Mouse (Mus musculus) cerebral cortex, adult 2 months (tissue): ENCODE measurements around the gene Endod1.

Source experiments
- WGBS: fragments of 180-500 bp; shearing (Covaris S2); methylation state at CpG from one replicate; pipeline ENCODE4 v1.1.7; 2018; 5-methylcytosine and 5-hydroxymethylcytosine counted together

Gene Endod1

GRCm38 (mm10) chr9:14314477-14314876, 66.8 kb downstream of the Endod1 start:
- WGBS: 66% methylated on average over 7 of the region's 7 CpGs

GRCm38 (mm10) chr9:14313968-14314367, 67.3 kb downstream of the Endod1 start:
- WGBS: 60% methylated on average over 3 of the region's 3 CpGs

GRCm38 (mm10) chr9:14307341-14307740, 74.0 kb downstream of the Endod1 start:
- WGBS: 93% methylated on average over 3 of the region's 3 CpGs

GRCm38 (mm10) chr9:14304262-14304968, 76.9 kb downstream of the Endod1 start:
- 33% methylated on average over 9 of the region's 9 CpGs for WGBS
